ENCODE assay signal across 12 mouse cellular contexts in genomic region chr13:34675847-34676383, GRCm38 (mm10). TPM values are rescaled to one million over a fixed set of nuclear protein-coding genes. Genes with fewer than 3 reads are reported as not detected.
DNase-seq lines count a peak whose midpoint lies in the region; ATAC-seq and TF ChIP-seq lines count a peak whose summit lies in the region.
"Had no signal": no experiment of that assay in that cellular context is flagged by ENCODE, and none has a peak within 500 bp of the region (broad histone marks: within the 10 kb centered on the region; RNA-seq: fewer than 3 reads in every experiment).

No protein-coding gene starts in this region.

- H3K27me3 ChIP-seq in spleen, adult 2 months (ENCODE audit: control insufficient read depth, insufficient read depth, low read length): no peaks in the 10 kb centered on the region
- no peaks in the 10 kb centered on the region for H3K27me3 ChIP-seq in hindbrain, embryonic 16.5 days (replicated peaks; ENCODE audit: control insufficient read depth, insufficient read depth, low read length)
- H3K27me3 ChIP-seq in neural tube, embryonic 15.5 days (replicated peaks): no peaks in the 10 kb centered on the region

- peak overlapping the region; percentile 31; the same call in 1 of the 2 replicates for H3K27ac ChIP-seq in spleen, adult 2 months (ENCODE audit: insufficient read depth, low read length)
- peak overlapping the region; percentile 5; the same call in 1 of the 2 replicates for H3K27ac ChIP-seq in hindbrain, embryonic 16.5 days (ENCODE audit: low read depth, low read length)
- peak overlapping the region; percentile 42; the same call in 1 of the 2 replicates for H3K27ac ChIP-seq in neural tube, embryonic 15.5 days (replicated peaks)

- WGBS in spleen, adult 2 months: 52% methylated on average over 7 of the region's 7 CpGs
- WGBS in hindbrain, embryonic 16.5 days: 8% methylated on average over 7 of the region's 7 CpGs
- WGBS in neural tube, embryonic 15.5 days: 12% methylated on average over 7 of the region's 7 CpGs

- TF ChIP-seq CTCF in spleen, adult 2 months (IDR thresholded peaks at IDR 0.05; ENCODE audit: extremely low read depth, insufficient read depth, insufficient read length, insufficient replicate concordance): no peak

- no peak for TF ChIP-seq POLR2A in spleen, adult 2 months (IDR thresholded peaks at IDR 0.05; ENCODE audit: low read depth, low read length)

- peak; percentile 69 for ATAC-seq in hindbrain, embryonic 16.5 days
- peak; percentile 59; the same call in 1 of the 2 replicates for ATAC-seq in neural tube, embryonic 15.5 days (ENCODE audit: low FRiP score)

- H3K36me3 ChIP-seq in spleen, adult 2 months (ENCODE audit: control insufficient read depth, insufficient read depth, low read length): no peaks in the 10 kb centered on the region
- H3K36me3 ChIP-seq in hindbrain, embryonic 16.5 days (ENCODE audit: control insufficient read depth, insufficient read depth, low read length): no peaks in the 10 kb centered on the region
- H3K36me3 ChIP-seq in neural tube, embryonic 15.5 days: no peaks in the 10 kb centered on the region

- intact Hi-C loops in heart, postnatal 25 days (cut with DNase I): no loop called here

- no peak overlapping the region for H3K4me3 ChIP-seq in spleen, adult 2 months (ENCODE audit: extremely low read depth, insufficient read depth, insufficient read length)
- H3K4me3 ChIP-seq in hindbrain, embryonic 16.5 days (ENCODE audit: low read length): no peak overlapping the region
- no peak overlapping the region for H3K4me3 ChIP-seq in neural tube, embryonic 15.5 days (replicated peaks)

- H3K4me2 ChIP-seq in hindbrain, embryonic 16.5 days (ENCODE audit: low read length): peak overlapping the region; percentile 35
- peak overlapping the region; percentile 23; the same call in 1 of the 2 replicates for H3K4me2 ChIP-seq in neural tube, embryonic 15.5 days

- H3K9me3 ChIP-seq in hindbrain, embryonic 16.5 days (ENCODE audit: control insufficient read depth, low read length): no peaks in the 10 kb centered on the region
- H3K9me3 ChIP-seq in neural tube, embryonic 15.5 days (replicated peaks): no peaks in the 10 kb centered on the region

- 0 out of 2 replicates have a peak overlapping the region, but pooled peaks have one; percentile 13 for H3K9ac ChIP-seq in hindbrain, embryonic 16.5 days (ENCODE audit: low read depth, low read length)
- H3K9ac ChIP-seq in neural tube, embryonic 15.5 days (replicated peaks): no peak overlapping the region

- DNase-seq in heart, adult 11 months: peak; percentile 45
- DNase-seq in heart, postnatal 25 days (ENCODE audit: low spot score): no peak
- DNase-seq in spleen, adult 2 months (ENCODE audit: low read depth in 1 of 2, low spot score in 2 of 2): no peak
- DNase-seq in spleen, postnatal 10 days (ENCODE audit: low spot score in 2 of 2): no peak
- no peak for DNase-seq in gastrocnemius, adult 8-10 months (ENCODE audit: low spot score in 2 of 2)
- no peak for DNase-seq in cerebellum, adult 11-12 months
- DNase-seq: kidney, adult 8-10 months had no signal

- H3K4me1 ChIP-seq in spleen, adult 2 months (ENCODE audit: control insufficient read depth, insufficient read depth, insufficient read length): peaks cover 9% of the 10 kb centered on the region; the same call in 1 of the 2 replicates
- H3K4me1 ChIP-seq in hindbrain, embryonic 16.5 days (ENCODE audit: control insufficient read depth, insufficient read depth, low read depth, low read length): peaks cover 6% of the 10 kb centered on the region
- peaks cover 16% of the 10 kb centered on the region for H3K4me1 ChIP-seq in neural tube, embryonic 15.5 days

RNA-seq across cellular contexts. Expression of gene Pxdc1, which starts 22.6 kb away (rescaled TPM):
- total RNA-seq in heart, postnatal 25 days (2021): 10 to 100 TPM; 11.5 to 12.9 TPM
- 41.9 and 47.4 TPM in 2 replicates for polyA plus RNA-seq in spleen, adult 2 months (2012; rRNA removed)
- polyA plus RNA-seq in hindbrain, embryonic 16.5 days (2015; fragmentation: Nextera tagmentation; extraction: Ambion mirVana): 11.7 and 12.2 TPM in 2 replicates
- 8.9 and 9.8 TPM in 2 replicates for polyA plus RNA-seq in neural tube, embryonic 15.5 days (2015; fragmentation: Nextera tagmentation; extraction: Ambion mirVana)
- total RNA-seq in gastrocnemius, adult 8-10 months (2022): 1 to 10 TPM; 3.2 to 5.4 (median 5.1) TPM

RNA-seq across cellular contexts. Expression of gene Fam50b, which starts 58.7 kb away (rescaled TPM):
- total RNA-seq in heart, postnatal 25 days (2021): not detected
- not detected in 2 replicates for polyA plus RNA-seq in spleen, adult 2 months (2012; rRNA removed)
- not detected in 2 replicates for polyA plus RNA-seq in hindbrain, embryonic 16.5 days (2015; fragmentation: Nextera tagmentation; extraction: Ambion mirVana)
- polyA plus RNA-seq in neural tube, embryonic 15.5 days (2015; fragmentation: Nextera tagmentation; extraction: Ambion mirVana): not detected in 2 replicates
- total RNA-seq in gastrocnemius, adult 8-10 months (2022): not detected
- total RNA-seq: left cerebral cortex, postnatal 36 days had no signal
- polyA plus RNA-seq: cortical plate, adult 2 months; lung, embryonic 16.5 days had no signal
